Mouse (Mus musculus) heart, embryonic 16.5 days (tissue): ENCODE results near the gene Fars2. TPM values are rescaled to one million over a fixed set of nuclear protein-coding genes. Genes with fewer than 3 reads are reported as not detected.

ENCODE experiments used
- ATAC-seq: fragments of 200-750 bp; cut with Nextera tagmentation; replicated peaks from 2 replicates; pipeline ENCODE4 v1.8.0; 2017; ENCODE audit warnings: moderate number of reproducible peaks; ENCODE audit not compliant: insufficient read depth, low FRiP score; ENCODE audit errors: extremely low read depth
- H3K27ac ChIP-seq: fragments of 300-500 bp; sonication (generic); 2 replicates; pipeline ENCODE4 v1.5.1; 2014; ENCODE audit warnings: mild to moderate bottlenecking, low read length, control low read depth, moderate library complexity
- H3K27me3 ChIP-seq: fragments of 300-500 bp; sonication (generic); 2 replicates; pipeline ENCODE4 v1.6.1; 2014; ENCODE audit warnings: low read length, mixed read lengths; ENCODE audit not compliant: control insufficient read depth, insufficient read depth
- H3K36me3 ChIP-seq: fragments of 300-500 bp; sonication (generic); 2 replicates; pipeline ENCODE4 v1.6.1; 2014; ENCODE audit not compliant: control insufficient read depth, insufficient read depth
- H3K4me1 ChIP-seq: fragments of 300-500 bp; sonication (generic); 2 replicates; pipeline ENCODE4 v1.6.1; 2014; ENCODE audit warnings: low read length, mixed read lengths; ENCODE audit not compliant: control insufficient read depth, insufficient read depth
- H3K4me2 ChIP-seq: fragments of 300-500 bp; sonication (generic); 2 replicates; pipeline ENCODE4 v1.6.1; 2014; ENCODE audit warnings: low read depth, mild to moderate bottlenecking, control low read depth, low read length
- H3K4me3 ChIP-seq: fragments of 300-500 bp; sonication (generic); 2 replicates; pipeline ENCODE4 v1.5.1; 2014; ENCODE audit warnings: mild to moderate bottlenecking, control low read depth, low read length
- H3K9ac ChIP-seq: fragments of 300-500 bp; sonication (generic); 2 replicates; pipeline ENCODE4 v1.6.1; 2014; ENCODE audit warnings: low read length, control low read depth
- H3K9me3 ChIP-seq: fragments of 300-500 bp; sonication (generic); replicated peaks from 2 replicates; pipeline ENCODE4 v1.6.1; 2016; ENCODE audit warnings: low read length; ENCODE audit not compliant: control insufficient read depth
- WGBS: fragments of 180-500 bp; shearing (Covaris S2); extraction: QIAGEN DNeasy Blood & Tissue Kit; methylation state at CpG from one replicate; pipeline ENCODE4 v1.1.7; 2014; 5-methylcytosine and 5-hydroxymethylcytosine counted together
- polyA plus RNA-seq: library from polyadenylated mRNA; unstranded; fragments of >200 nt; fragmentation: Nextera tagmentation; extraction: Ambion mirVana; gene quantifications from 2 replicates; pipeline ENCODE4 v1.2.1, GENCODE M21; 2015

The Fars2 gene
- polyA plus RNA-seq, 1 experiment from 2014 or later, result 71.5 TPM

DNA sequence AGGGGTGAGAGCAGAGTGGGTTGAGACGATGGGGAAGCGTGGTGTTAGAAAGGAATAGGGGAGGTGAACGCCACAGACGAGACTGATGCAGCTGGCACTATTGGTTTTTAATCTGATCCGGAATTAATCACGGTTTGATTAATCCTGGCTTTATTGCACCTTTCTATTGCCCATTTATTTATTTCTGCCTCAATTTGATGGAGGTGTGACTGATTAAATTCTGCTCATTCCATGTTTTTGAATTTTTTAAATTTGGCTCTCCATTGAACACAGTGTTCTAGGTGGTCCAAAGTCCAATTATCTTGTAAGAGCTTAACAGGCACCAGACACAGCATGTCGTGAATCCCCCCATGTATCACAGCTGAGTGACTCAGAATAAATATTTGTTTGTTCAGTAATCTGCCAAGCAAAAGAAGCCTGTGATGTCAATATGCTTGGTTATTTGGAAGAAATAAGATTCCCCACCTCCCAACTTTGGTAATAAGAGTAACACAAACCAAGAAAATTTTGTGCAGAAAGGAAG is 166.4 kb downstream of the Fars2 start:
- no peaks in the 10 kb centered on the region for H3K9me3 ChIP-seq
- no peaks in the 10 kb centered on the region for H3K36me3 ChIP-seq
- peaks cover 12% of the 10 kb centered on the region for H3K4me1 ChIP-seq
- no peak overlapping the region for H3K9ac ChIP-seq
- H3K4me3 ChIP-seq, result no peak overlapping the region
- no peak overlapping the region for H3K27ac ChIP-seq
- H3K27me3 ChIP-seq, result no peaks in the 10 kb centered on the region
- no peak for ATAC-seq
- no peak overlapping the region for H3K4me2 ChIP-seq
- 84% methylated on average over 7 of the region's 7 CpGs for WGBS

DNA sequence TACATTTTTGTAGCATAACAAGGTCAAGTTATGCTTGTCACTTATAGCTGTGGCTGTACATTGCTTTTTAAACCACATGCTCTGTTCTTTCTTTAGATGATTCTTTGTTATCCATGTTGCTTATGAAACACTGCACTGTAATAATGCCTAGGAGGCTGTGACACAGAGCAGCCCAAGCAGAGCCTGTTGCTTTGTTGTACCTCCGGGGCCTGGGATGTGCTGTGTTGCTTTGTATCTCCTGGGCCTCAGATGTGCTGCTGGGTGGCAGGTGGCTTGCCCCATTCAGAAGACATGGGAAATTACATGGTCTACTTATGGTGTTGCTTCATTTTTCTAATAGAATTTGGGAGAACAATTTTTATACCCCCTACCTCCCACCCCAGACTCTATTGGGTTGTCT is 166.9 kb downstream of the Fars2 start:
- ATAC-seq, result no peak
- Histone ChIP-seq H3K9ac (no peak overlapping the region), H3K4me3 (no peak overlapping the region), H3K36me3 (no peaks in the 10 kb centered on the region), H3K27me3 (no peaks in the 10 kb centered on the region), H3K27ac (no peak overlapping the region), H3K4me2 (no peak overlapping the region), H3K4me1 (peaks cover 12% of the 10 kb centered on the region), H3K9me3 (no peaks in the 10 kb centered on the region)
- WGBS, result 90% methylated on average over 1 of the region's 1 CpGs

DNA sequence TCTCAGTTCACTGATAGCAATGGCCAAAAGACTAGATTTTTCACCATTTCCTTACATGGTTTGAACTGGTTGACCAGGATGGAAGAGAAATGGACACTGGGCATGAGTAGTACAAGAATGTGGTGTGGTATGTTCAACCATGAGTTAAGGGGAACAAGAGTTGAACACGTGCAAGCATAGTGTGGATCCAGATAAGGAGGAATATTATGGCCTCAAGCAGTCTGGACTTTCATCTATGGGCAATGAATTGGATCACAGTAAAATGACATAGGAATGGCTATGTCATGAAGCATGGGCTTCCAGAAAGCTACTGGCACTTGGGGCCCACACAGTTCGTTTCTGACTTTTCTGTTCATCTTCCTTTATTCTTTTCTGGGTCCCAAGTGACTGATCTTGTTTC is 168.0 kb downstream of the Fars2 start:
- 78% methylated on average over 2 of the region's 2 CpGs for WGBS

DNA sequence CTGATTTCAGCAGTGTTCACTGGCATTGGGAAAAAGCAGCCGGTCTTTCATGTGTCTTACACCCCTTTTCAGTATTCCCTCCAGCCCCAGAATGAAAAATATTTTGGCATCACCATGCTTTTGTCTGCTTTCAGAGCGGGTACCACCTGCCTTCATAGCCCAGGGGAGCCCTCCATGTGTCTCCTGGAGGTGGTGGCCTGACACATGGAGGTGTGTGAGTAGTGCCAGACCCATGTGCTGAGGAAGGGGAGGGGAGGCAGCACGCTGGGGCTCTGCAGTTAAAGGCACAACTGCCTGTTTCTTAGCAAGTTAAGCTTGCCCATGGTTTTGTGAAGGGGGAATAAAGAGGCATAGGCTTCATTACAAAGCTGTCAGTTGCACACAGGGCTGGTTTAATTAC is 176.3 kb downstream of the Fars2 start:
- Histone ChIP-seq H3K27me3 (no peaks in the 10 kb centered on the region), H3K4me1 (peaks cover 36% of the 10 kb centered on the region), H3K4me3 (no peak overlapping the region), H3K36me3 (no peaks in the 10 kb centered on the region), H3K9me3 (no peaks in the 10 kb centered on the region), H3K27ac (no peak overlapping the region), H3K4me2 (no peak overlapping the region), H3K9ac (no peak overlapping the region)
- ATAC-seq, result no peak
- WGBS, result 64% methylated on average over 3 of the region's 3 CpGs

More for the DNA sequence above, 168.0 kb downstream of the Fars2 start:
- H3K4me1 ChIP-seq, result peaks cover 11% of the 10 kb centered on the region
- no peaks in the 10 kb centered on the region for H3K36me3 ChIP-seq
- H3K27ac ChIP-seq, result no peak overlapping the region
- H3K9me3 ChIP-seq, result no peaks in the 10 kb centered on the region
- H3K4me2 ChIP-seq, result no peak overlapping the region
- H3K9ac ChIP-seq, result no peak overlapping the region
- ATAC-seq, result no peak
- H3K4me3 ChIP-seq, result no peak overlapping the region
- no peaks in the 10 kb centered on the region for H3K27me3 ChIP-seq

DNA sequence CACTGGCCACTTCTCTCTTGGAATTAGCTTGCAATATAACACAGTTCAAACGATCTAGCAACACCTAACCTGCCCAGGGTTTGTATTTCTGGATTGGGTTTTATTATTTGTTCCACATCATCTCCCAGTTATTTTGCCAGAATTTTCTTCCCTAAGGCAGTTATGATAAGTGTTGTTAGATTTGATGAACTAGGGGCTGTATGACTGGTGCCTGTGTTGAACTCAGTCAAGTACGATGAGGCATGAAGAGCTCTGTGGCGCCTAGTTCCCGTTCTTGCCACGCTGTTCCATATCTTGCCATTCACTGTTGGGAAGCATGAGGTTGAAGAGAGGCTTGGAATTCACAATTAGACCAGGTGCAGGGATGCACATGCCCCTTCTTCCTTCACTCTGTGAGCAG is 177.3 kb downstream of the Fars2 start:
- ATAC-seq, result no peak
- Histone ChIP-seq H3K27ac (no peak overlapping the region), H3K9ac (no peak overlapping the region), H3K9me3 (no peaks in the 10 kb centered on the region), H3K27me3 (no peaks in the 10 kb centered on the region), H3K4me3 (no peak overlapping the region), H3K36me3 (no peaks in the 10 kb centered on the region), H3K4me2 (no peak overlapping the region), H3K4me1 (peaks cover 41% of the 10 kb centered on the region)
- 79% methylated on average over 5 of the region's 5 CpGs for WGBS

DNA sequence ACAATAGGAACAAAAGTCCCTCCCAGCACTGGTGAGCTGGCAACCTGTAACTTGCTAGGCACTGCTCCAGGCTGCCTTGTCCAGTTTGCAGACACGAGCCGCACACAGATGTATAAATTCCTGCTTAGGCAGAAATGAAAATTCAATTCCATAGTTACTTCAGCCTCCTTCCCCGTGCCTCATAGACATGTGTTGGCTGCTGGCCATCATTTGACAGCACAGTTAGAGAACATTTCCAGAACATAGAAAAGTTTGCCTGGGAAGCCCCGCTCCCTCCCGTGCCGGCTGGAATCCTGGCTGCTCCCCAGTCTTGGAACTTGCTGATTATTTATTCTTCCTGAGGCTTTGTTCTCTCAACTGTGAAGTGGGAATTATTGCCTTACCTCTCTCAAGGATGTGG is 178.6 kb downstream of the Fars2 start:
- Histone ChIP-seq H3K27ac (peak overlapping the region; percentile 86), H3K27me3 (no peaks in the 10 kb centered on the region), H3K9ac (peak overlapping the region; percentile 25; the same call in 1 of the 2 replicates), H3K4me3 (peak overlapping the region; percentile 33), H3K4me1 (peaks cover 41% of the 10 kb centered on the region), H3K9me3 (no peaks in the 10 kb centered on the region), H3K4me2 (peak overlapping the region; percentile 49), H3K36me3 (no peaks in the 10 kb centered on the region)
- 7% methylated on average over 6 of the region's 6 CpGs for WGBS
- ATAC-seq, result peak; percentile 80

DNA sequence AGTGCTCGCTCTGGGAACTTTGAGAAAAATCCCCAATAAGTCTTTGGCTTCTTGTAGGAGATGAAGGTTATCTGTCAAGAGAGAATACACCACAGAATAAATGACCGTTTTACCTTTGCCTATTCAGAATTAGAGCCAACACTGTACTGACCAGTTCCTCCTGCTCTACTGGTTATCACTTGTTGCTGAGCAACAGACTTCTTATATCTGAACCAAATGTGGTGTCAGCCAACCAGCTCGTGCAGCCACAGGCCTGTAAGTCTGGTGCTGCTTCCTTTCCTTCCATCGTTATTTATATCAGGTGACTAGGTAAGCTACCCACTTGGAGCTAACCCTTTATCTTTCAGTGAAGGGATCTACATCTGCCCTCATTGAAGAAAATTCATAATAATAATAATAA is 179.4 kb downstream of the Fars2 start:
- H3K36me3 ChIP-seq, result no peaks in the 10 kb centered on the region
- ATAC-seq, result peak; percentile 75

DNA sequence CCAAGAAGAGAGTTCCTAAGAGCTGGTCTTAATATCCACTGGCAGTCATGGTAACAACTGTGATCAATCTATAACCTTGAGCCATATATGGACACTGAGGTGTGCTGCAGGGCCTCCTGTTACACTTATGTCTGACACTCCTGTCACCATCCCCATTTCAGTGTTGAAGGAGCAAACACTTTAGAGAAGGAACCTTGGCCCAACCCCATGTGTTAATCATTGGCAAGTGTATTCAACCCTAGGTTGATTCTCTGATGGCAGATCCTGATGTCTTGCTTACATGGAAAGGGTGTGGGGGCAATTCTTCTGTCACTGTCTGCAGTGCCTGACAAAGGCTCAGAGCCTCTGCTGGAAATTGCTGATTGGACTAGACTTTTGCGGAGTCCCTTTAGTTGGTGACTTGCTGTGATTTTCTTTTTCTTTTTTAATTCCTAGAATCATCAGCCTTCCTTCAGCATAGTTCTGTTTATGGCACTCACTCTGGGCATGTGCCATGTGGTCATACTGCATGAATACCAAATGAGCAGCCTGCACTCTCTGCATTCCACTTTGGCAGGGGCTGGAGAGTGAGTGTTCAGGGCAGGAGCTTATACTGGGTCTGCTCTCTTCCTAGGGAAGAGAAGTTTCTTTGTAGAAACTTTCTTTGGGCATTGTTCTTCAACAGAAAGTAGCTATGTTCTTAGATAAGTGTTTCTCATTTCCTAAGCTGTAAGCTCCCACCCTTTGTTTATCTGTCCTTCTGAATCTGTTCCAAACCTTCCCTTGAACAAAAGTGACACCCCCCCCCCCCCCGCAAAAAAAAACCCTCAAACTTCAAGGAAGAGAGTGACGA is 181.0 kb downstream of the Fars2 start:
- 43% methylated on average over 3 of the region's 3 CpGs for WGBS
- ATAC-seq, result peak; percentile 69
- no peaks in the 10 kb centered on the region for H3K36me3 ChIP-seq
- peak overlapping the region; percentile 56 for H3K27ac ChIP-seq
- no peaks in the 10 kb centered on the region for H3K9me3 ChIP-seq
- H3K4me3 ChIP-seq, result no peak overlapping the region
- H3K27me3 ChIP-seq, result no peaks in the 10 kb centered on the region
- H3K9ac ChIP-seq, result 0 out of 2 replicates have a peak overlapping the region, but pooled peaks have one; percentile 11
- no peak overlapping the region for H3K4me2 ChIP-seq
- H3K4me1 ChIP-seq, result peaks cover 41% of the 10 kb centered on the region

More for the DNA sequence above, 179.4 kb downstream of the Fars2 start:
- no peak overlapping the region for H3K4me3 ChIP-seq
- no peaks in the 10 kb centered on the region for H3K27me3 ChIP-seq
- H3K9me3 ChIP-seq, result no peaks in the 10 kb centered on the region
- peak overlapping the region; percentile 49; the same call in 1 of the 2 replicates for H3K4me2 ChIP-seq
- no peak overlapping the region for H3K9ac ChIP-seq
- 36% methylated on average over 4 of the region's 4 CpGs for WGBS
- peaks cover 41% of the 10 kb centered on the region for H3K4me1 ChIP-seq
- H3K27ac ChIP-seq, result peak overlapping the region; percentile 86

DNA sequence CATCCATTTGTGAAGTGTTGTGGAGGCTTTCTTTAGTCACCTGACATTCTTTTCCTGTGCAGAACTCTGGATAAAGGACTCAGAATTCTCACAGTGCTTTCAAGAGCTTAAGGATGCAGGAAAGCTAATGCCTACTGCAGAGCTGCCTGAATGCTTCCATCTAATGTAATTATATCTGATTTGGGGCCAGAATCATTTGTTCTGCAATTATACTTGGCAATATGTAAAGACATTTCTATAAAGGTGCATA is 181.5 kb downstream of the Fars2 start:
- H3K4me1 ChIP-seq, result peaks cover 41% of the 10 kb centered on the region
- no peak overlapping the region for H3K9ac ChIP-seq
- H3K4me3 ChIP-seq, result no peak overlapping the region
- H3K4me2 ChIP-seq, result no peak overlapping the region
- no peaks in the 10 kb centered on the region for H3K9me3 ChIP-seq
- H3K27ac ChIP-seq, result peak overlapping the region; percentile 56
- H3K27me3 ChIP-seq, result no peaks in the 10 kb centered on the region
- H3K36me3 ChIP-seq, result no peaks in the 10 kb centered on the region
- ATAC-seq, result no peak
